Mouse (Mus musculus) spleen, postnatal 14 days (tissue): ENCODE data around the gene Gmnc.

ENCODE experiments used
- DNase-seq, 2 experiments: peaks; one replicate each; pipeline ENCODE4 v3.0.0; 2021 to 2022; ENCODE audit warnings: low spot score in 2 of 2

The Gmnc gene

DNA sequence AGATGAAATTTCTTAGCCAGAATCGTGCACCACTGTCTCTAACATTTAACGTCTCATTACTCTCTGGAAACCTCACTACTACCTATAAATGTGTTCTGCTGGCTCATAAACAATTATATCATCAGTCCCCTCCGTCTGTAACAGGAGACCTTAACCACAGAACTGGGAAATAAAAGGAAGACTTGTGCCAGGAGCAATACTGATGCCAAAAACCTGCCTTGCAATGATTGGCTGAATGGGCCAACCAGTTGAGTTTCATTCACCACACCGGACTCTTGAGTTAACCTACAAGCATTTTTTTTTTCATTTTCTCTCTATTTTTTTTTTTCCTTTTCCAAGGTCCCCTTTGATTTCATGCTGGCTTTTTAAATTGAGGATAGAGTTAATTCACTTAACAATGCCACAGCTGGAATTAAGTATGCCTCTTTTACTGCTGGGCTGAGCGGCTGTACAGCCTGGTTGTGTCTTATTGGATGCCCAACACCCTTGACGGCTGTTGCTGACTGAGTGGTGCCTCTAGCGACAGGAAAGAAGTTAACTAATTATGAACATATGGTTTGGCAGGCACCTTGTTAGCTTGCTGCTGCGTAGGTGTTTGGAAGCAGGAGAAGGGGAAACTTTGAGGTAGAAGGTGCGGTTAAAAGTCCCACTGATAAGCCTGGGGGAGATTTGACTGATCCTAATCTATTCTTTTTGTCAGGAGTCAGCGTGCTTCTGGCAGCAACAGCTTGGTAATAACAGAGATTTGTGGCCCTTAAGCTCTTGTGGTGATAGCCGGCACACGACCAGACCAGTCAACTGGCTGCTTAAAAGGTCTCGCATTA is at the start of gene Gmnc:
Gene Gmnc (minus strand): TSS at position 176 of the 824 bp plus-strand sequence.
- no peak for DNase-seq

DNA sequence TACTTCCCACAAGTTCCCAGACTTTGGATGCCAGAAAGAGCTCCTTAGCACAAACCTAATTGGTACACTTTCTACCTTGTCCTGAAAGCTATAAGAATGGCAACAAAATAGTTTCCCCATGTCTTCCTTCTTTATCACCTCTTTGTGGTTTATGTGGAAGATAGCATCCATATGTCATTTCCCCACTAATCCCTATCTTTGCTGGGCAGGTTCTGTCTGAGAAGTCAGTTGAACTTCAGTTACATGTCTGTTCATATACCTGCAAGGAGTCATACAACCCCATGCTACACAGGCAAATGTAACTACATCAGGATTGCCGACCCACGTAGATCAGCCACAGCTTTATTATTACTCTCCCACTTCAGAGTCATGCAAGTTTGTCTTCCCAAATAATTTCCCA is 35.8 kb upstream of the Gmnc start:
- no peak for DNase-seq

- no peak for DNase-seq
Observed at GRCm38 (mm10) chr16:27026226-27026625, 34.8 kb upstream of the Gmnc start.

DNA sequence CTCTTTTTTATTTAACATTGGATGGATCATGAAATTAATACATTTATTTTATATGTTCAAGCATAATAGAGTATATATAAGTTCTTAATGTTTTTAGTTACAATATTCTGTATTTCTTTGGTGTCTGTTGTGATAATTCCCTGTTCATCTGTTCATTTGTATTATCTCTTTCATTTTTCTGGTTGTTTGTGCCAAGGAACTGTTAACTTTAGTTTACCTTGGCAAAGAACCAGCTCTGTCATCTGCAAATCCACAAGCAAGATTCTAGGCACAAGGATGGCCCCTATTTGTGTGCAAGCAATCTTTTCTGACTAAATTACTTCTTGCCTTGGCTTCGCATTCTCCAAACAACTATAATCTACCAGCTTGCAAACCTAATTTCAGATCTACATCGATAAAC is 31.3 kb upstream of the Gmnc start:
- no peak for DNase-seq

DNA sequence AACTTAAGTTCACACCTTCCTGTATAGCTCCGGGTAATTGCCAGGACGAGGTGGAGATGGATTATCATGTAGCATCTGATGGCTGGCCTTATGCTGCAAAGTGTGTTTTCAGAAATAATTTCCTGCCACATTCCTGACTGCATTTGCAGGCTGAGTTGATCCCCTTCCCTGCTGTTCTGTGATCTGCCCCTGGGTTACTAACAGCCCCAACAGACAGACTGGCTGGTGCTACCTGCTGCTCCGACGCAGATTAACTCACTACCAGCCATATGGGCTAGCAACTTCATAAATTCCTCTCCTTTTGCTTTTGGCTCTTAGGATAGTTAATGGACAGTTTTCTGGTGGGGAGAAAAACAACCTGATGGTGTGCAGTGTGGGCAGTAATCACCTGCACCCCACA is 25.9 kb upstream of the Gmnc start:
- DNase-seq = no peak

- no peak for DNase-seq
Observed at GRCm38 (mm10) chr16:27002714-27003113, 11.3 kb upstream of the Gmnc start.

DNA sequence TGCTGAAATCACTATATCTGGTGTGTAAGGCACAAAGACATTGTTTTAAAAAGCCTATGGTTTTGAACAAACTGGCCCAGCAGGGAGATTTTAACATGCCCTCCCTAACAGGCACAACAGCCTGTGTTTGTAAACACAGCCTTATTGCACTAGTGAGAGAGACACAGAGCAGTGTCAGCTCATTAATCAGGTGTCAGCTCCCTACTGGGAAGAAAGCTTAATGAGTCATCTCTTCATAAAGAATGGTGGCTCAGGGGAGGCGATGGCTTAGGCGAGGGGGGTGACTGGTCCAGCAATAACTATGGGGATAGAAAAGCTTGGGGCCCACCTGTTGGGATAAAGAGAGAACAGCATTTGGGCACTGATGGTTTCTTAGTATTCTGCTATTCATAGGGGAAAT is 8.1 kb upstream of the Gmnc start:
- no peak for DNase-seq

DNA sequence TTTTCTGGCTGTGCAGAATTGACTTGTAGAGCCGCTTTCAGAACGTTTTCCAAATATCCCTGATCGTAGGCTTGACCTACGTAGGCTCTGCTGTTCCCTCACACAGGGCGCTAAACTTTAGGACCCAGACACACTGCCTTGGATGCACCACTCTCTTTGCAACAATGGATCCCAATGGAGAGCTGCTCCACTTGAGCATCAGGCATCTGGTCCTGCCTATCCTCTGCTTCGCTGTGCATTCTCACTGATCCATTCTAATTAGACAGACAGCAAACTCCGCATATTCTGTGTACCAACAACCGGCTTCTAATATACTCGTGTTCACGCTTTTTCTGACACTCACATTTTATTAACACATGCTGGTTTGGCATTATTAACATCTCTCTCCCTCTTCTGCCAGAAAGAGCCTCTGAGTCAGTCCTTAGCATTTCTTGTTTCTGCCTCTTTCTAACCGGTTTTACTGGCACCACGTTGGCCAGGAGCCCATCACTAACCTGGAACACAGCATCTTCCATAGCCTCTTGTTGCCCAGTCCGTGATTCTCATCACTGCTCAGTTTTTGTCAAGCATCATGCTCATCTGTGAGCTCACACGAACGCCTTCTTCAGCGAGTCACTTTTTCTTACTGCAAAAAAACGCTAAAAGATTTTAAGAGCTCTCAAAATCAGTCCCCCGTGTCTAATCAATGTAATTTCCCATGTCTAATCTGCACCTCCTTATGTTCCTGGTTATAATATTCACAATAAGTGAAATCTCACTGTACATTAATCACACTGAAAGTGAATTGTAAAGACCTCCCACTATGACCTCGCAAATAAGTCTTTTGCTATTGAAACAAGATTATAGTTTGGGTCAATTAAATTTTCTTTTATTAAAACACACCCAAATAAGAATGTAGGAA is 1.8 kb downstream of the Gmnc start:
- DNase-seq = no peak

DNA sequence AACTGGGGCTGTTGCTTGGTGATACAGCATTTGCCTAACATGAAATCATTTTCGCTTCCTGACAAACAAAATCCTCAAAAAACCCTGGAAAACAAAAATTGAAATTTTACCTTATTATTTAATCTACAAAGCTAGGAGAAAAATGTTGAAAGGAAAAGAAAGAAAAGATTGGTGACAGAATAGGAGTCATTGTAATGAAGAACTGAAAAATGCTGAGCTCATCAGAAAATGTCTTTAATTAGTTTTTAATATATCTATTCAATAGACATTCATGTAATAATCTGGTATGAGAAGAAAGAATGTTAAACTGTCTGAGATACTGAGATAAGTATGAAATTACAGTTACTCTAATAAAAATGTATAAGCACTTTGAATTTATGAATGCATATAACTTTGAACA is 3.3 kb downstream of the Gmnc start:
- DNase-seq = no peak

DNA sequence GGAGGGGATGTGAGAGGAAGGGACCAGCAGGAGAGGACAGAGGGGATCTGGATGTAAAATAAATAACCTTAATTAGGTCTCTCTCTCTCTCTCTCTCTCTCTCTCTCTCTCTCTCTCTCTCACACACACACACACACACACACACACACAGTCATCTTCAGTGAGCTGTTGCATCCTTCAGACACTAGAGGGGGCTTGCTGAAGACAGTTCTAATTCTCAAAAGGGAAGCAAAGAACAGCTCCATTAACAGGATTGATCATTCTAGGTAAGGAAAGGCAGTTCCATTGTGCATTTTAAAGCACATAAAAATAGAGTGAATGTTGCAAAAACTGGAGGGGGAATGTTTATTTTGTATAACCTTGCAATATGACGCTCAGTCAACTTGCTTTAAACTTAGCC is 5.7 kb downstream of the Gmnc start:
- DNase-seq = no peak

- DNase-seq = no peak
Observed at GRCm38 (mm10) chr16:26982112-26982511, 9.3 kb downstream of the Gmnc start.

DNA sequence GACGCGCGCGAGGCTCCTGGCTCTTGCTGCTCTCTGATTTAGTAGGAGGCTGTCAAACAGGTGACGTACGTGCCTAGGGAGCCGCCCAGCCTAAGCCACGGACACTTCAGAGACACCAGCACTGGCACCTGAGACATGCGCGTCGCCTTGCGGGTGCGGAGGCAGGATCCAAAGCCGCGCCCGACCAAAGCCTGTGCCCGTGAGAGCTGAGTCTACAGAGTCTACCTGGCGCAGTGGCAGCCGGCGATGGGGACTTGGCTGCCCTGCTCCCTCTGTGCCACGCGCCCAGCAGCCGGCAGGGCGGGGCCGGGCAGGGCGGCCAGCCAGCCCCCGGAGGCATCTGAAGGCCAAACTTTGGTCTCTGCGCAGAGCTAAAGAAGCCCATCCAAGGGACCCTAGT is 23.5 kb downstream of the Gmnc start:
- DNase-seq = no peak

DNA sequence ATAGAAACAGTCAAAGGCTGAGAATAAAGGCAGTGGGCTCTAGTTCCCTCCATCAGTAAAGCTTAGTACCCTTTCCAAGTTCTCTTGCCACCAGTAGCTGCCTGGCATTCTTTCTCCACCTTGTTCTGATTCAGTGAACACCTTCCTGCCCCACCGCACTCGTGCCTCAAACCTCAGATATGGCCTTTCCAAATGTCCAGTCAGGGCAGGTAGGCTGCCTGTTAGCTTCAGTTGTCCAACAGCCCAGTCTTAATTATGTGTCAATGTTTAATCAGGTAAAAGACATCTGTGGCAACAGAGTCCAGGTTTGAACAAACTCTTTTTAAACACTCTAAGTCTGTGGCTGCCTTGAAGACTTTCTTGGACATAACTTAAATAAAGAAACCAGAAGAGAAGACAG is 24.6 kb downstream of the Gmnc start:
- DNase-seq = no peak

- DNase-seq = no peak
Observed at GRCm38 (mm10) chr16:26961971-26962370, 29.5 kb downstream of the Gmnc start.

DNA sequence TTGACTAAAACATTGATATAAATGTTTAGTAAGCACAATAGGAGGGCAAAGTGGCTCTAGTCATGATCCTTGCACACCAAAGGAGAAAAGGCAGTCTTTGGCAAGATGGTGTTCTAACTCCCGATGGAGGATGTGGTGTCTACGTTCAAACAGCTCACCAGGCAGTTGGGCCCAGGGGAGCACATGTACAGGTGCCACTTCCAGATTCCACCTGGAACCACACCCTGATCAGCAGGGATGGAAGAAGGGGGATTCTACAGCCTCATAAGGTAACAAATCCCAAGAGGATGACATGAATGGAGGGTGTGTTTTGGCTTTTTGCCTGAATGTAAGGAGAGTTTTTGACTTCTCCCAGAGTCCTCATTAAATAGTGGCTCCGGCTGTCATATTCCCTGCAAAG is 39.9 kb downstream of the Gmnc start:
- no peak for DNase-seq

GRCm38 (mm10) chr16:26950209-26950608 is 41.2 kb downstream of the Gmnc start:
- no peak for DNase-seq

DNA sequence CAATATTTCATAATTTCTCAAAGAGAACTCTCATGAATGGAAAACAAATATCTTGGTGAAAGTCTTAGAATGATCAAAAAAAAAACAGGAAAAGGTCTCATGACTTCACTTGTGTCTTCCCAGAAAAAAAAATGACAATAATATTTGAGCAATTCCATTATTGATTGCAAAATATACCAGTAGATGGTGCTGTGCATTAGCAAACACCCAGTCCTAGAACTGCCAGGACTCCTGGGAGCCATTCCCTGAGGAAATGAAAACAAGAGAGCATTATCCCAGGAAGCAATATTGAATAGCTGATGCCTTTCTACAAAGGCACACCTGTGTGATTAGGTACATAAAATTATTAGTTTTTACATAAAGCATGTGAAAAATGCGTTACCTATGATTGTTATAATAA is 87.5 kb downstream of the Gmnc start:
- no peak for DNase-seq

- DNase-seq = no peak
Observed at GRCm38 (mm10) chr16:26901471-26901870, 90.0 kb downstream of the Gmnc start.

GRCm38 (mm10) chr16:26886337-26886736 is 105.1 kb downstream of the Gmnc start:
- no peak for DNase-seq

DNA sequence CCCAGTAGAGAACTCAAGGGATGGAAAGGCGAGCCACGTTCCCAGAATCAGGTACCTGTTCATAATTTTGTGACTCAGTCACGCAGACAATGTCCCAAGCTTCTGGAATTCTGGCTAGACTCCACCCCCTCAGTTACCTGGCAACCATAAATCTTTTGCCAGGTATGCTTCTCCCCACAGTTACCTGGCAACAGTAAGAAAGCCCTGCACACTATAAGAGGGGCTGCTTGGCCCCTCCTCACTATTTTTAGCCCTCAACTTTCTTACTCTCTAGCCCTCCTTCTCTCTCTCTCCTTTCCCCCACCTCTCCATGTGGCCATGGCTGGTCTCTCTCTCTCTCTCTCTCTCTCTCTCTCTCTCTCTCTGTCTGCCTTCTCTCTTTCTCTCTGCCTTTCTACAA is 114.6 kb downstream of the Gmnc start:
- DNase-seq = no peak
